Mouse (Mus musculus) cerebral cortex, adult 2 months (tissue): ENCODE results near the gene Rex1bd.

Source experiments
- WGBS: fragments of 180-500 bp; shearing (Covaris S2); methylation state at CpG from one replicate; pipeline ENCODE4 v1.1.7; 2018; 5-methylcytosine and 5-hydroxymethylcytosine counted together

Rex1bd gene

DNA sequence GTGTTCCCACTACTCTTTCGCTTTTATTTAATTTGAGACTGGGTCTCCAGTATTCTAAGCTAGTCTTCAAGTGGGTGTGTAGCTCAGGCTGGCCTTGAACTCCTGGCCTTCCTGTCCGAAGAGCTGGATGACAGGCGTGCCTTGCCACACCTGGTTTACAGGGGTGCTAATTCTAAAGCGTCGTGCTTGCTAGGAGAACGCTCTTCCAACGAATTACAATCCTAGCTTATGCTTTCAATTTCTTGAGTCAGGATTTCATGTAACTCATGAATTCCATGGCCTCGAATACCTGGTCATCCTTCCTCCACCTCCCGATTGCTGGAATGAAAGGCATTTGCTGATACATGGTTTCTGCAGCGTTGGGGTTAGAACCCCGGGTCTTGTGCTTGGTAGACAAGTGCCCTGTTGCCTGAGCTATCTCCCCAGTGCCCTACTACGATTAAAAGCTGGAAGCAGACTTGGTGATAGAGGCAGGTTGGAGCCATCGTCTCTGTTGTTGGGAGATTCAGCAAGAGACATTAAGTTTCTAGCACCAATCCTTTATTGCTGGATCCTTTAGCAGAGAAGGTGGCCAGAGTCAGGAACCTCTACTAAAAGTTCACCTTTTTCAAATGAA, 21.7 kb upstream of the Rex1bd start:
- WGBS: 18% methylated on average over 13 of the region's 13 CpGs

DNA sequence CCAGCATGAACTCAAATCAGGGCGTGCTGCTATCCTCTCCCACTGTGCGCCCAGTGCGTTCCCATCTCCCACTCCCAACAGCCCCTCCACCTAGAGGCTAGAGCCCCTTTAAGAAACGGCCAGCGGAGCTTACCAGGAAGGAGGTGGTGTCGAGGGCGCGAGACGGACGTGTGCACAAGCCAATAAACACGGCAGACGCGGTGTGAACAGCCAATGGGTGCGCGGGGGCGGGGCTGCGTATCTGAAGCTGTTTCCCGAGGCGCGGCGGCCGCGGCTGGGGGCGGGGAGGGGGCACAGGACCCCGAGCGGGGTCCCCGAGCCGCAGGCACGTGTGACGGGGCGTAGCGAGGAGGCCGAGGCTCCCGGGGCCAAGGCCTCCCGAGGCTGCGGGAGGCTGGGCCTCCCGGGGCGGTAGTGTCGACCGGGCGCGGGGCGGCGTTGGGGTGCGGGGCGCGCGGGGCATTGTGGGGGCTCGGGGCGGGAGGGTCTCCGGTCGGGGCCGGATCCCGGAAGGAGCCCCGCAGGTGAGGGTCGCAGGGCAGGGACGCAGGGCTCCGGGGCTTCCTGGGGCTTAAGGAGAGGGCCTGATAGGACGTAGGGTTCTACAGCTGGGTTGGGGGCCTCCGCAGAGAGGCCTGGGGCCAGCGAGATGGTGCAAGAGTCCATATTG, 21.1 kb upstream of the Rex1bd start, which contains the start of the genes Fkbp8 and Kxd1:
TSS of gene Fkbp8 (plus strand) at position 213 of the 670 bp plus-strand sequence.
TSS of gene Kxd1 (minus strand) at position 445 of the 670 bp plus-strand sequence.
- WGBS: under 1% methylated on average over 60 of the region's 61 CpGs

DNA sequence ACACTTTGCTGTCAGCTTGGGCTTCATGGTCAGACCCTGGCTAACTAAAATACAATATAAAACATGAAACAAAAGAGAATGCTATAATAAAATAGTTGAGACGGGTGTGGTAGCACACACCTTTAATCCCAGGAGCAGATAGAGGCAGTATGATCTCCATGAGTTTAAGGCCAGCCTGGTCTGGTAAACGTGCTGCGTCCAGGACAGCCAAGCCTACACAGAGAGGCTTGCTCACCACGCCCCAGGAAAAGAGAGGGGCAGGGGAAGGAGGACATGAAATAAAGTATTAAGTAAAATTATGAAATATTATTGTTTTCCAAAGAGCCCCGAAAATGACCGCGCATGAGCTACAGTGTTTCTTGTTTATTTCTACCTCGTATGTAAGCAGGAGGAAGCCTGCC, 20.6 kb upstream of the Rex1bd start:
- WGBS: 3% methylated on average over 8 of the region's 8 CpGs

DNA sequence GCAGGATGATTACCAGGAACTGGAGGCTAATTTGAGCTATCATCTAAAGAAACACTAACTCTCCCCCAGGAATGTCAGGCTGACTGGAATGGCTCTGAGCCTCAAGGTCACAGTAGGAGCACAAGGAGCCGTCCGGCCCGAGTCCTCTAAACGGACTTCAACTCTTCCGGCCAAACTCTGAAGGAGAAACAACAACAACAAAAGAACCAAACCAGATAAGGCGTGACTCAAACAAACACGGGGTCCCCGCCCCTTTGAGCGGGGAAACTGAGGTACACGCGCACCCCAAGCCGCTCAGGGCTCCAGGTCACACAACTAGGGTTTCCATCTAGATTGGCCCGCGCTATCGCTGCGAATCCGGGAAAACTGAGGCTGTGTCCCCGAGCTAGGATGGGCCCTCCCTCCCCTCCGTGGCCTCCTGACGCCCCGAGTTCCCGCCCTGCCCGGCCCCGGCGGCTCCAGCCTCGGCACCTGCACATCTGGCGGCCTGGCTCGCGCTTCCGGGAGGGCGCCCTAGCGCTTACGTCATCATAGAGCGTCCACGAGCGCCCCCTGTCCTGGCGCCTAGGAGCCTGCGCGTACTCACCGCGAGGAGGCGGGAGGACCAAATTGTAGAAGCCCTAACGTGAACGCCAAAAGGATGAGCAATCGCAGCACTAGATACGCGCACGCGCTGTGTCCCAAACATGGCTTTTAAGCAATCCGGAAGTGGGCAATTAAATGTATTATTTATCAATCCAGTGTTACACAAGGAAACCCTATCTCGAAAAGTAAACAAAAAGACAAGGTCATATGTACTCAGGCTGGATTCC, 16.2 kb upstream of the Rex1bd start:
- under 1% methylated on average over 51 of the region's 51 CpGs for WGBS

DNA sequence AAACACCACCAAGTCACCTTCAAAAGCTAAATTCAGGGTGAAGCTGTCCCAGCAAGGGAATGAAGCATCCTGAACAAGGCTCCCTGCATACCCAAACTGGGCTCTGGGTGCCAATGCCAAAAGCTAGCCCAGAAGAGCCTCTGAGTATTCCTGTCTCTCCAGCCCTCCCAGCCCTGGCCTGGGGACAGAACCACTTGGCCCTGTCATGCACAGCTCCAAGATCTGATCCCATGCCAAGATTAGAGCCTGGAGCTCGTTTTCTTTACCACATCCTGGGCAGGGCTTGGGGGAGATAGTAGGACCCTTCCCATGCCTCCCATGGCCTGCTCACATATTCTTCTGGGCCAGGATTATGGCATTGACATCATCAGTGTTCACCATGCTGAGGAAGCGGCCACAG, 13.1 kb upstream of the Rex1bd start:
- WGBS: 61% methylated on average over 2 of the region's 2 CpGs

DNA sequence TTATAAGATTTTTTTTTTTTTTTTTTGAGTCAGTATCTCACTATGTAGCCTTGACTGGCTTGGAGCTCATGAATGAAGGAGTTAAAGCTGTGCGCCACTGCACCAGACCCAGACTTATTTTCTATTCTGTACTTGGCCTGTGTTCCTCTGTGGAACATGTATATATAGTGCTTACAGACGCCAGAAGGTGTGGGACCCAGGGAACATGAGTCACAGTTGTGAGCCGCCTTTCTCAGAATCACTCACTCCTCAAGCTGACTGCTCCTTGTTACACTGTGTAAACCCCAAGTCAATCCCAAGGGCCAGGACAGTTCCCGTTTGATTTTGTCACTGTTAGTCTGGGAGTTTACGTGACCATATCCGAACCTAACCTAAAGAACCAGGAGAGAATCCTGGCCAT, 12.5 kb upstream of the Rex1bd start:
- 65% methylated on average over 6 of the region's 6 CpGs for WGBS

DNA sequence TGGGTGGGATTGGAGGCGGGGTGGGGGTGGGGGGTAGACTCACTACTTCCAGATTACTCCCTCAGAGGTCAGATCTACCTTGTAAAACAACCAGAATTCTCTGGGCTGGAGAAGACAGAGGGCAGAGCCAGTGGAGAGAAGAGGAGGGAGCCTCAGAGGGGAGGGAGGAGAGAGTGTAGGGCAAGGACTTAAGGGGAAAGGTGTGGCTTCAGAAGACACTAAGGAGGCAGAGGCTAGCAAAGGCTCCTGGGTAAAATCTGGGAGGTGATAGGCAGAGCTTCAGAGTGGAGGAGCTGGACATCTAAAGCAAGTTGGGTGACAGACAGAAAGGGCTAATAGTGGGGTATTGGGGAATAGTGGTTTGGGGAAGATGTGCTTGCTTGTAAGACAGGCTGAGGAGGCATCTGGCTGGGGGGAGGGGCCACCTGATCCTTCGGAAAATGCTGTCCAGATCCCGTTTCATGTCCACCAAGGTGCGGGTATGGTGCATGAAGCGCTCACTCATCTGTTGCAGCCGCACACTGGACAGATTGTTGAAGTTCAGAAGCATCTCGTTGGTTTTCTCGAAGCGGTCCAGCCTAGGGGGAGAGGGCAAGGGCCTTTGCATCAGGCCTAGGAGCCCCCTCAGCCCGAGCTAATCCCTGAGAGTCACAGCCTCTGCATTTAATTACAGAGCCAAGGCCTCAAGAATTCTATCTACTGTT, 11.5 kb upstream of the Rex1bd start:
- WGBS: 74% methylated on average over 10 of the region's 10 CpGs

DNA sequence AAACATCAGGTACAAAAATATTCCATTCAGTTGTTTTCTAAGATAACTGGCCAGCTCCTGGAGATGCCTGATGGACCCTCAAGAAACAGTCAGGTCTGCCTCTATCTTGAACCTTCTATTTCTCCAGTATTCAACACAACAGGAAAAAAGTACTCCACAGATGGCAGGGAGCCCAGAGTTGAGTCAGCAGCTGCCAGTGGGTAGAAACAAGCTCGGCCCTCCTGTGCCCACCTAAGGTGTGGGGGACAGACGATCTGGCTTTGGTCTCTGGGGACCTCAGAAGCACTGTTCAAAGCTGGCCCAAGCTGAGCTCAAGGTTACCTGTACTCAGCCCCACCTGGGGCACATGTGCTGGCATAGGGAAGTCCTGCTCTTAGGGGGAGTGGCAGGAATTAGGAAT, 6.9 kb upstream of the Rex1bd start:
- 5% methylated on average over 2 of the region's 2 CpGs for WGBS

DNA sequence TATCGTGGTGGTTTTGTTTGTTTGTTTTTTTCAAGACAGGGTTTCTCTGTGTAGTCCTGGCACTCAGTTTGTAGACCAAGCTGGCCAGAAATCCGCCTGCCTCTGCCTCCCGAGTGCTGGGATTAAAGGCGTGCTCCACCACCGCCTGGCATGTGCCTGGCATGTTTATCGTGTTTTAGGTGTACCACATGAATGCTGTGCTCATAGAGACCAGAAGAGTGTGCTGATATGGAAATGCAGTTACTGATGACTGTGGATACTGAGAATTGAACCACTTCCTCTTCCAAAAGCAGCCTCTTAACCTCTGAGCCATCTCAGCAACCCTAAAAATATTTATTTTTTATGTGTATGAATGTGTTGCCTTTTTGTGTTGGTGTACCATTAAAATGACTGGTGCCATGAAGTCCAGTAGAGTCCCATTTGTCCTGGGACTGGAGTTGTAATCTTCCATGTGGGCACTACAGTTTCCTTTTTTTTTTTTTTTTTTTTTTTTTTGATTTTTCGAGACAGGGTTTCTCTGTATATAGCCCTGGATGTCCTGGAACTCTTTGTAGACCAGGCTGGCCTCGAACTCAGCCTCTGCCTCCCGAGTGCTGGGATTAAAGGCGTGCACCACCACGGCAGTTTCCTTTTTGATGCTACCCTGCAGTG, 5.8 kb upstream of the Rex1bd start:
- WGBS: 92% methylated on average over 11 of the region's 11 CpGs

DNA sequence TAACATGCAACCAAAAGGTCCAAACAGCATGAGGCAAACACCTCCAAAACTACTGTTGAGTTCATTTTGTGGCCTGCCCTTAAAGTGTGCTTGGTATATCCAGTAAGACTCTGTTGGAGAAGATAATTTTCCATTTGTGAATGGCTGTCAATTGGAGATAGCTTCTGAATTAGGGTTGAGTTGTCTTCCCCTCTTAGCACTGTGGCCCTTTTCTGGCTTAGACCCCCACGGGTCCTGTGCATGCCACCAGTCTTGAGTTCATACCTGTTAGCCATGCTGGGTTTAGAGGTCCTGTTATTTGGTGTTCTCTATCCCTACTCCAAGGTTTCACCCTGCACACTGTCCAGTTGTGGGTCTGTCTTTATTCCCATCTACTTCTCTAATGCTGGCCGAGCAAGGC, 5.2 kb upstream of the Rex1bd start:
- WGBS: 93% methylated on average over 2 of the region's 2 CpGs

DNA sequence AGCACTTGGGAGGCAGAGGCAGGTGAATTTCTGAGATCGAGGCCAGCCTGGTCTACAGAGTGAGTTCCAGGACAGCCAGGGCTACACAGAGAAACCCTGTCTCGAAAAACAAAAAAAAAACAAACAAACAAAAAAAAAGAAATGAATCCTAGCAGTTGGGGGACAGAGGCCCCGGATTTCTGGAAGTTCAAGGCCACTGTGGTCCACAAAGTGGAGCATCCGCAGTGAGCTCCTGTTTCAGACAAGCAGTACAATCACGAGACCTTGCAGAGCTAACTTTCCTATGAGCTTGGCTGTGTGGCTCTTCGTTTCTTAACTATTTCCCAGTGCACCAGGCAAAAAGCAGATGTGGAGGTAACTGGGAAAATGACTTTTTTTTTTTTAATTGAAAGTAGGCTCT, 4.6 kb upstream of the Rex1bd start:
- 79% methylated on average over 6 of the region's 6 CpGs for WGBS

DNA sequence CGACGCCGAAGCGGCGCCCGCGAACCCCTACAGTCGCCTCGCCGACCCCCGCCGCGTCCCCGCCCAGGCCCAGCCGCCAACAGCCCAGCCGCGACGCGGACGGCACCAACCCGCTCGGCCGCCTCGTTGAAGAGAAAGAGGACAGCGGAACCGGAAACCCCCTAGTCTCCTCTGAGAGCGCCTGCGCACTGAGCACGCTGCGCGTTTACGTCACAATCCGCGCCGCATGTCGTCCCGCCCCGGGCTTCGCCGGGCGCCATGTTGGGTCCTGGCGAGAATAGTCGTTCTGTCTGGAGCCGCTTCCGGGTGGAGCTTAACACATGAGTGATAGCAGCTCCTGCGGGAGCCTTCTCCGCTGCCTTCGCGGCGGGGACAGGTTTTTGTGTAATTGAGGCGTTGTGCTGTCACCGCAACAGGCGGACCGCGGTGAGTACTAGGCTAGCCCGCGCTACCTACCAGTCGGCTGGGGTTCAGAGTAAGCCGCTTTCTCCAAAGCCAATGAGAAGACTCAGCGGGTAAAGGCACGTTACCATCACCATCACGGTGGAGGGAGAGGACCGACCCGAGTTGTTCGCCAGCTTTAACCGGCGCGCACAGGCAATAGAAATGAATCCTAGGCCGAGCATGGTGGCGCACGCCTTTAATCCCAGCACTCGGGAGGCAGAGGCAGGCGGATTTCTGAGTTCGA, 3.8 kb upstream of the Rex1bd start, which contains the start of gene Uba52:
TSS of gene Uba52 (minus strand) at position 574 of the 688 bp plus-strand sequence.
- WGBS: 1% methylated on average over 74 of the region's 74 CpGs

DNA sequence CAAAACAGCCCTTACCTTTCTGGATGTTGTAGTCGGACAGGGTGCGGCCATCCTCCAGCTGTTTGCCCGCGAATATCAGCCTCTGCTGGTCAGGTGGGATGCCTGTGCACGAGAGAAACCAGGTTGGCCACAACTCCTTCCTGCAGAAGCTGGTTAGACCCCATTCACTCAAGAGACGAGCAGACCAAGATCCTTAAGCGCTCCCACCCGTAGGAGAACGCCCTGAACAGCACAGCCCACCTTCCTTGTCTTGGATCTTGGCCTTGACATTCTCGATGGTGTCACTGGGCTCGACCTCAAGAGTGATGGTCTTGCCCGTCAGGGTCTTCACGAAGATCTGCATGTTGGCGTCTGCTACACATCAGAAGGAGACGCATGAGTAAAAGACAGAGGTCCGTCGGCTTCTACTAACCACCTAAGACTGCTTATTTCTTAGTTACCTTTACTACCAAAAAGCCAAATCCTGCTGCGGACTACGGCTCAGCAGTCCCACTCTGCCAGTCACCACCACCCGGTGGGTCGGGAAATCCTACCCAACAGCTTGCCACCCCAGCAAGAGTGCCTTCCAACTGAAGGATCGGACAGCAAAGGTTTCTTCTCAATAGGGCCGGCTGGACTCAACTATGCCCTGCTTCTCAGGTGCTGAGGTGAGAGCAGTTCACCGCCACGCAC, 2.9 kb upstream of the Rex1bd start:
- WGBS: 12% methylated on average over 25 of the region's 25 CpGs

DNA sequence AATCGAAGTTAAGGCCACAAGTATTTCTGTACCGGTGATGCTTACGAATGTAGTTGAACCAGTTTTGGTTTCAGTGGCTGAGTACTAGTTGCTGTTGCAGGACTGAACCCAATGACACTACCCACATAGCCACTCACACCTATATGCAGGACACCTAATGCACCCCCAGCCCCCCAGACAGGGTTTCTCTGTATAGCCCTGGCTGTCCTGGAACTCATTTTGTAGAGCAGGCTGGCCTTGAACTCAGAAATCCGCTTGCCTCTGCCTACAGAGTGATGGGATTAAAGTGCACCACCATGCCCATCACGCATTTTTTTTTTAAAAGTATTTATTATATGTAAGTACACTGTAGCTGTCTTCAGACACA, 458 bp upstream of the Rex1bd start:
- 66% methylated on average over 5 of the region's 5 CpGs for WGBS

DNA sequence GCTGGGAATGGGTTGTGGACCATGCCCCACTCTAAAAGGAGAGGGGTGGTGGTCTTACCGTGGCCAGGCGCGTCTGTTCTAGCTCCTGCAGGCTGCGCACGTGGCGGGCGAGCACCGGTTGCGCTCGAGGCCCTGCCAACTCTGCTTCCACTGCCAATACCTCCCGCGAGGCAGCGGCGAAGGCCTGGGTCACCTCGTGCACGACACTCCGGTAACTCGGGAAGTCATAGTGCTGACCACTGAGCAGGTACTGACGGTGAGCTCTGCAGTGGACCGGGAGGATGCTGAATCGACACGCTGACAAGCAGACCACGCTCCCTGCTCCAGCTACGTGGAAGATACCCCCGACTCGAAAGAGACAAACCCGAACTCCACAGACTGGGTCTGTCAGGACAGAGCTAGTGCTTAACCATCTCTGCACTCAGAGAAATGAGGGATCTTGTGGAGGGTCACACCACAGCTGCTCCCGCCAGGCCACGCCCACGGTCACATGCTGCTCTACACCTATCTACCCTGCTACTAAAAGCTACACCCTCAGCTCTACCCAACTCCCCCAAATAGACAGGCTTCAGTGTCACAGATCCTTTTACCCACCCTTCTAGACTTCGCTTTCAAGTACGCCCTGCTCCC, 739 bp downstream of the Rex1bd start:
- WGBS: 21% methylated on average over 32 of the region's 32 CpGs

DNA sequence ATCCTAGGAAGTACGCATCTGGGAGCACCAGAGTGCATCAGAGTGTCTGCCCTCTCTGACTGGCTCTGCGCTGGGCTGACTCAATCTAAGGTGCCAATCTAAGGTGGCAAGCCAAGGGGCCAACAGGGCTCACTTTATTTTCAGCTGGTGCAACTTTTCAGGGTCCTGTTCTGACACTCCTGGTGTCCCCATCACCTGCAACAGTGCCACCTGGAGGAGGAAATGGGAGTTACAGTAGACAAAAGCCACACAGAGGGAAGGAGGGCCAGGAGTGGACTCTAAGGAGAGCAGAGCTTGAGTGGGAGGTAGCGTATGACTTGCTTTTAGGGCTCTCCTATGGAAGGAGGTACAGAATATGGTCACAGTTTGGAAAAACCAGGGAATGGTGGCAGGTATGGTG, 1.7 kb downstream of the Rex1bd start:
- WGBS: 60% methylated on average over 3 of the region's 3 CpGs

DNA sequence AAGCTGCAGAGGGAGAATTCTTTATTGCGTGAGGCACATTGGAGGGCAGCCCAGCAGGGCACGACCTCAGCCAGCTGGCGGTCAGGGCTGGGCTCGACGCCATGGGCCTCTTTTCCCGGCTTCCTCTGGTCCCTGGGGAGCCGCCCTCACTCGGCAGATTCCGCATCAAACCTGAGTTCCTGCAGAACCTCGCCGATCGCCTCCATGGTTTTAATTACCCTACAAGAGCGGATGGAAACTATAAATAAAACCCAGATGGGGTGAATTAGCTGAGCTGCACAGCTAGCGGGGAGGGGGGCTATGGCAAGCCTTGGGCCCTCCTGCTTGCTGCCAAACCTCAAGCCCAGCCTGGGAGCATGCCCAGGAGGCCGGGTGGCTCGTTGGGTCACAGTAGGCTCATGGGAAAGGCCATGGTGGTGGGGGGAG, 2.2 kb downstream of the Rex1bd start:
- 23% methylated on average over 16 of the region's 16 CpGs for WGBS

DNA sequence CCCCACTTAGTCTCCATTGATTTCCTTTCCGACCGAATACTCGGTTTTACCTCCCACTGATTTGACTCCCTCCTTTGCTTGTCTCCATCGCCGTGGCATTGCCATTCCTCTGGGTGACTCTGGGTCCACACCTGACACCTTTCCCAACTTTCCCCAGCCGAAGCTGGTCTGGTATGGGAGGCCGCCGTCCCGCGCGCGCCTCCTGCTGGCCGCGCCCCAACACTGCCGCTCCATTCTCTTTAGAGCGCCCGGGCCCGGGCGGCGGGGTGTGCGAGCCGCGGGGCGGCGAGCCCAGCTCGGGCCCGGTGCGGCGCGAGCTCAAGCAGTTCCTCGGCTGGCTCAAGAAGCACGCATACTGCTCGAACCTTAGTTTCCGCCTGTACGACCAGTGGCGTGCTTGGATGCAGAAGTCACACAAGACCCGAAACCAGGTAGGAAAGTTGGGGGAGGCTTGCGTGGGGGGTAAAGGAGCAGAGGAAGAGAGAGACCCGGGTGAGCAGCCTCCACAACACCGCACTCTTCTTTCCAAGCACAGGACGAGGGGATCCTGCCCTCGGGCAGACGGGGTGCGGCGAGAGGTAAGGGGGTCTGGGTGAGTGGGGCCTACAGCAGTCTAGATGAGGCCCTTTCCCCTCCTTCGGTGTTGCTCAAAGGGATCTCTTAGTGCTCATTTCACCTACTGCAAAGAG, 3.3 kb downstream of the Rex1bd start:
- WGBS: 21% methylated on average over 46 of the region's 46 CpGs

DNA sequence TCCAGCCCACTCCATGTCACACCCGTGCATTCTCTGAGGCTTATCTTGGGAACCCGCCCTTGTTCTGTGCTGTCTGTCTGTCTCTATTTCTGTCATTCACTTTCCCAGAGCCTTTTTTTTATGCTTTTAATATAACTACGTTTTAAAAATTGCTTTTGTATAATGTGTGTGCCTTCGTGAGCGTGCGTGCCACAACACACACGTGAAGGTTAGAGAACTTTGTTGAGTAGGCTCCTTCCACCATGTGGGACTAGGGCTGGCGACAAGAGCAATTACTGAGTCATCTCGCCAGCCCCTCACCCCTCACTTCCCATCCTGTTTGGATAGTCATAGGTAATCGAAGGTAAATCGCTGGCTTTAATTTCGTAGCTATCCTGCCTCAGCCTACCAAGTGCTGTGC, 4.0 kb downstream of the Rex1bd start:
- 38% methylated on average over 12 of the region's 12 CpGs for WGBS
